Mouse (Mus musculus) heart, embryonic 11.5 days (tissue): ENCODE measurements around the gene Mxd1. TPM values are rescaled to one million over a fixed set of nuclear protein-coding genes. Genes with fewer than 3 reads are reported as not detected.

Source experiments
- ATAC-seq: fragments of 200-750 bp; cut with Nextera tagmentation; replicated peaks from 2 replicates; pipeline ENCODE4 v1.8.0; 2017; ENCODE audit warnings: moderate library complexity; ENCODE audit not compliant: insufficient number of reproducible peaks, low FRiP score, low TSS enrichment
- H3K27ac ChIP-seq: fragments of 300-500 bp; sonication (generic); 2 replicates; pipeline ENCODE4 v1.5.1; 2014; ENCODE audit warnings: mild to moderate bottlenecking, low read depth, low read length
- H3K27me3 ChIP-seq: fragments of 300-500 bp; sonication (generic); 2 replicates; pipeline ENCODE4 v1.6.1; 2014; ENCODE audit warnings: mild to moderate bottlenecking, low read length, mixed read lengths; ENCODE audit not compliant: control insufficient read depth, insufficient read depth
- H3K36me3 ChIP-seq: fragments of 300-500 bp; sonication (generic); 2 replicates; pipeline ENCODE4 v1.6.1; 2014; ENCODE audit warnings: mild to moderate bottlenecking, low read length, moderate library complexity, mixed read lengths; ENCODE audit not compliant: control insufficient read depth, insufficient read depth
- H3K4me1 ChIP-seq: fragments of 300-500 bp; sonication (generic); 2 replicates; pipeline ENCODE4 v1.6.1; 2014; ENCODE audit warnings: low read length; ENCODE audit not compliant: control insufficient read depth, insufficient read depth
- H3K4me2 ChIP-seq: fragments of 300-500 bp; sonication (generic); 2 replicates; pipeline ENCODE4 v1.6.1; 2014; ENCODE audit warnings: mild to moderate bottlenecking, moderate library complexity
- H3K4me3 ChIP-seq: fragments of 300-500 bp; sonication (generic); 2 replicates; pipeline ENCODE4 v1.5.1; 2014; ENCODE audit warnings: low read depth, low read length
- H3K9ac ChIP-seq: fragments of 300-500 bp; sonication (generic); 2 replicates; pipeline ENCODE4 v1.6.1; 2014; ENCODE audit warnings: mild to moderate bottlenecking, low read depth, low read length, moderate library complexity
- H3K9me3 ChIP-seq: fragments of 300-500 bp; sonication (generic); replicated peaks from 2 replicates; pipeline ENCODE4 v1.6.1; 2016; ENCODE audit warnings: low read length; ENCODE audit not compliant: control insufficient read depth
- WGBS: fragments of 180-500 bp; shearing (Covaris S2); extraction: QIAGEN DNeasy Blood & Tissue Kit; methylation state at CpG from one replicate; pipeline ENCODE4 v1.1.7; 2014; ENCODE audit not compliant: insufficient replicate concordance; 5-methylcytosine and 5-hydroxymethylcytosine counted together
- polyA plus RNA-seq: library from polyadenylated mRNA; unstranded; fragments of >200 nt; fragmentation: Nextera tagmentation; extraction: Ambion mirVana; gene quantifications from 2 replicates; pipeline ENCODE4 v1.2.1, GENCODE M21; 2014

The Mxd1 gene
- polyA plus RNA-seq, 1 experiment from 2014 or later = 9.5 TPM

GRCm38 (mm10) chr6:86684655-86685011, 15.7 kb upstream of the Mxd1 start:
- Histone ChIP-seq H3K36me3 (peaks cover 17% of the 10 kb centered on the region), H3K27ac (0 out of 2 replicates have a peak overlapping the region, but pooled peaks have one; percentile 29), H3K27me3 (no peaks in the 10 kb centered on the region), H3K4me2 (peak overlapping the region; percentile 71), H3K4me1 (0 out of 2 replicates have a peak, but pooled peaks cover 3% of the 10 kb centered on the region), H3K4me3 (peak overlapping the region; percentile 84), H3K9me3 (no peaks in the 10 kb centered on the region), H3K9ac (peak overlapping the region; percentile 92)
- ATAC-seq = no peak
- 33% methylated on average over 12 of the region's 12 CpGs for WGBS

GRCm38 (mm10) chr6:86683872-86684654, 15.1 kb upstream of the Mxd1 start, which contains the start of gene Snrnp27:
Snrnp27 (minus strand) TSS chr6:86684522.
- ATAC-seq = peak; percentile 84
- Histone ChIP-seq H3K36me3 (peaks cover 21% of the 10 kb centered on the region), H3K4me1 (0 out of 2 replicates have a peak, but pooled peaks cover 3% of the 10 kb centered on the region), H3K27ac (peak within 1 kb of the TSS; percentile 29; the same call in 1 of the 2 replicates), H3K9ac (peak within 1 kb of the TSS; percentile 92), H3K27me3 (no peaks in the 10 kb centered on the region), H3K4me2 (peak within 1 kb of the TSS; percentile 71), H3K4me3 (peak within 1 kb of the TSS; percentile 84), H3K9me3 (no peaks in the 10 kb centered on the region)
- WGBS = 3% methylated on average over 36 of the region's 36 CpGs

- H3K36me3 ChIP-seq = peaks cover 29% of the 10 kb centered on the region
- H3K4me2 ChIP-seq = no peak overlapping the region
- no peak overlapping the region for H3K4me3 ChIP-seq
- H3K27me3 ChIP-seq = no peaks in the 10 kb centered on the region
- no peak for ATAC-seq
- no peak overlapping the region for H3K9ac ChIP-seq
- WGBS = 84% methylated on average over 3 of the region's 3 CpGs
- no peak overlapping the region for H3K27ac ChIP-seq
- H3K9me3 ChIP-seq = no peaks in the 10 kb centered on the region
- 0 out of 2 replicates have a peak, but pooled peaks cover 3% of the 10 kb centered on the region for H3K4me1 ChIP-seq
Measured at GRCm38 (mm10) chr6:86681289-86681688, 12.3 kb upstream of the Mxd1 start.

- 91% methylated on average over 6 of the region's 6 CpGs for WGBS
- Histone ChIP-seq H3K36me3 (peaks cover 38% of the 10 kb centered on the region), H3K4me3 (no peak overlapping the region), H3K27ac (no peak overlapping the region), H3K9me3 (no peaks in the 10 kb centered on the region), H3K27me3 (no peaks in the 10 kb centered on the region), H3K4me1 (no peaks in the 10 kb centered on the region), H3K4me2 (no peak overlapping the region), H3K9ac (no peak overlapping the region)
- ATAC-seq = no peak
Measured at GRCm38 (mm10) chr6:86678341-86678740, 9.4 kb upstream of the Mxd1 start.

GRCm38 (mm10) chr6:86670873-86671272, 1.9 kb upstream of the Mxd1 start:
- Histone ChIP-seq H3K36me3 (peaks cover 8% of the 10 kb centered on the region; the same call in 1 of the 2 replicates), H3K9ac (no peak overlapping the region), H3K9me3 (no peaks in the 10 kb centered on the region), H3K27ac (no peak overlapping the region), H3K4me3 (no peak overlapping the region), H3K27me3 (no peaks in the 10 kb centered on the region), H3K4me2 (no peak overlapping the region), H3K4me1 (peaks cover 8% of the 10 kb centered on the region)
- 20% methylated on average over 2 of the region's 2 CpGs for WGBS
- ATAC-seq = no peak

GRCm38 (mm10) chr6:86669240-86669727, 323 bp upstream of the Mxd1 start:
- Histone ChIP-seq H3K36me3 (0 out of 2 replicates have a peak, but pooled peaks cover 2% of the 10 kb centered on the region), H3K27me3 (no peaks in the 10 kb centered on the region), H3K9ac (peak overlapping the region; percentile 54; the same call in 1 of the 2 replicates), H3K9me3 (no peaks in the 10 kb centered on the region), H3K4me2 (peak overlapping the region; percentile 90), H3K4me1 (peaks cover 8% of the 10 kb centered on the region), H3K27ac (peak overlapping the region; percentile 54; the same call in 1 of the 2 replicates), H3K4me3 (peak overlapping the region; percentile 61)
- peak; percentile 100 for ATAC-seq
- under 1% methylated on average over 37 of the region's 37 CpGs for WGBS

GRCm38 (mm10) chr6:86667061-86667460, 1.9 kb downstream of the Mxd1 start:
- Histone ChIP-seq H3K9ac (no peak overlapping the region), H3K27me3 (no peaks in the 10 kb centered on the region), H3K9me3 (no peaks in the 10 kb centered on the region), H3K4me3 (no peak overlapping the region), H3K4me2 (no peak overlapping the region), H3K4me1 (peaks cover 8% of the 10 kb centered on the region), H3K27ac (no peak overlapping the region), H3K36me3 (0 out of 2 replicates have a peak, but pooled peaks cover 7% of the 10 kb centered on the region)
- no peak for ATAC-seq
- WGBS = 92% methylated on average over 10 of the region's 10 CpGs

- Histone ChIP-seq H3K4me1 (peaks cover 8% of the 10 kb centered on the region), H3K4me2 (no peak overlapping the region), H3K9me3 (no peaks in the 10 kb centered on the region), H3K36me3 (0 out of 2 replicates have a peak, but pooled peaks cover 5% of the 10 kb centered on the region), H3K9ac (no peak overlapping the region), H3K27me3 (no peaks in the 10 kb centered on the region), H3K27ac (no peak overlapping the region), H3K4me3 (no peak overlapping the region)
- ATAC-seq = no peak
- 83% methylated on average over 17 of the region's 17 CpGs for WGBS
Measured at GRCm38 (mm10) chr6:86665560-86666307, 3.2 kb downstream of the Mxd1 start.
